Mouse (Mus musculus) midbrain, embryonic 15.5 days (tissue): ENCODE data around the gene Defb21. TPM values are rescaled to one million over a fixed set of nuclear protein-coding genes. Genes with fewer than 3 reads are reported as not detected.

Experiments
- ATAC-seq: fragments of 200-750 bp; cut with Nextera tagmentation; replicated peaks from 2 replicates; pipeline ENCODE4 v1.8.0; 2017; ENCODE audit warnings: moderate TSS enrichment
- H3K27ac ChIP-seq: fragments of 300-500 bp; sonication (generic); 2 replicates; pipeline ENCODE4 v1.5.1; 2015; ENCODE audit warnings: mild to moderate bottlenecking, inconsistent platforms
- H3K27me3 ChIP-seq: fragments of 300-500 bp; sonication (generic); replicated peaks from 2 replicates; pipeline ENCODE4 v1.6.1; 2015; ENCODE audit warnings: inconsistent platforms
- H3K36me3 ChIP-seq: fragments of 300-500 bp; sonication (generic); replicated peaks from 2 replicates; pipeline ENCODE4 v1.6.1; 2015; ENCODE audit warnings: inconsistent platforms
- H3K4me1 ChIP-seq: fragments of 300-500 bp; sonication (generic); 2 replicates; pipeline ENCODE4 v1.6.1; 2015; ENCODE audit warnings: inconsistent platforms
- H3K4me2 ChIP-seq: fragments of 300-500 bp; sonication (generic); 2 replicates; pipeline ENCODE4 v1.6.1; 2015; ENCODE audit warnings: inconsistent platforms, mild to moderate bottlenecking, moderate library complexity
- H3K4me3 ChIP-seq: fragments of 300-500 bp; sonication (generic); 2 replicates; pipeline ENCODE4 v1.5.1; 2015; ENCODE audit warnings: mild to moderate bottlenecking, inconsistent platforms
- H3K9ac ChIP-seq: fragments of 300-500 bp; sonication (generic); 2 replicates; pipeline ENCODE4 v1.6.1; 2015; ENCODE audit warnings: mild to moderate bottlenecking, inconsistent platforms
- H3K9me3 ChIP-seq: fragments of 300-500 bp; sonication (generic); 2 replicates; pipeline ENCODE4 v1.6.1; 2016; ENCODE audit warnings: inconsistent platforms
- WGBS: fragments of 180-500 bp; shearing (Covaris S2); methylation state at CpG from one replicate; pipeline ENCODE4 v1.1.7; 2015; ENCODE audit warnings: mixed read lengths; 5-methylcytosine and 5-hydroxymethylcytosine counted together
- polyA plus RNA-seq: library from polyadenylated mRNA; unstranded; fragments of >200 nt; fragmentation: Nextera tagmentation; extraction: Ambion mirVana; gene quantifications from 2 replicates; pipeline ENCODE4 v1.2.1, GENCODE M21; 2015

Gene Defb21
- not detected in 2 replicates for polyA plus RNA-seq

- Histone ChIP-seq H3K27me3 (no peaks in the 10 kb centered on the region), H3K9ac (no peak within 1 kb of the TSS), H3K27ac (no peak within 1 kb of the TSS), H3K4me1 (no peaks in the 10 kb centered on the region), H3K36me3 (no peaks in the 10 kb centered on the region), H3K4me2 (no peak within 1 kb of the TSS), H3K9me3 (no peaks in the 10 kb centered on the region), H3K4me3 (no peak within 1 kb of the TSS)
- 63% methylated on average over 11 of the region's 11 CpGs for WGBS
- no peak for ATAC-seq
Observed at GRCm38 (mm10) chr2:152572114-152572794, at the start of gene Defb21. Gene Defb21, plus strand, starts transcription at chr2:152572744.

DNA sequence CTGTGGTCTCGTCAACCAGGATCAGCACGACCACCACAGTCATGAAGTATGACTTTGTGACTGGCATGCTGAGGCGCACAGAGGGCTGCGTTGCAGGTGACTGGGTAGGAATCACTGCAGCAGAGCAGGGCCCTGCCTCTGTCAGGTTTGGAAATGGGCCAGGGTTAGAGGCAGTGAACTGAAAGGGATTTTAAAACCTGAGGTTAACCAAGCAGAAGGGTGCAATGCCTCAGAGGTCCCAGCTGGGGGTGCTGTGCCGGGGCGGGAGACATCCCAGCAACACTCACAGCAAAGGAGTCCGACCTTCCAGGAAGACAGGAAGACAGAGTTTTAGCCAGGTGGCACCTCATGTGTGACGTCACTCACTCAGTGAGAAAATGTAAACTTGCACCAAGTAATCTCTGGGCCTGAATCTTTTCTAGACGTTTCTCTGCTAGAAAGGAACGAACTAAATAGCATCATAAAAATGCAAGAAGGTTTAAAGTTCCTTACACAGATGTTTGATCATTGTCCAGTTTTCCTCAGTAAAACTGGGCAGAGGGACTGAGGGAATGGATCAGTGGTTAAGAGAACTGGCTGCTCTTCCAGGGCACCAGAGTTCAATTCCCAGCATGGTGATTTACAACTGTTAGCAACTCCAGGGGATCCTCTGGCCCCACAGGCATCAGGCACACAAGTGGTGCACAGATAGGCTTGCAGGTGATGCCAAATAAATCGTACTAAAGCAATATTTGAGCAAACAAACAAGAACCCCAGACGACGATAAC is 32.4 kb upstream of the Defb21 start, which contains the start of gene Defb29:
Gene Defb29, minus strand, starts transcription at position 155 of the 767 bp plus-strand sequence.
- H3K36me3 ChIP-seq, result no peaks in the 10 kb centered on the region

GRCm38 (mm10) chr2:152541979-152542378 is 30.6 kb upstream of the Defb21 start:
- 86% methylated on average over 9 of the region's 9 CpGs for WGBS
- no peaks in the 10 kb centered on the region for H3K27me3 ChIP-seq
- H3K4me3 ChIP-seq, result no peak overlapping the region
- no peaks in the 10 kb centered on the region for H3K4me1 ChIP-seq
- H3K27ac ChIP-seq, result no peak overlapping the region
- H3K36me3 ChIP-seq, result no peaks in the 10 kb centered on the region
- no peak overlapping the region for H3K4me2 ChIP-seq
- no peak for ATAC-seq
- H3K9me3 ChIP-seq, result no peaks in the 10 kb centered on the region
- H3K9ac ChIP-seq, result no peak overlapping the region

More for the DNA sequence above, 32.4 kb upstream of the Defb21 start, which contains the start of gene Defb29:
- H3K27me3 ChIP-seq, result no peaks in the 10 kb centered on the region
- 56% methylated on average over 13 of the region's 13 CpGs for WGBS
- no peak for ATAC-seq
- no peaks in the 10 kb centered on the region for H3K4me1 ChIP-seq
- H3K4me3 ChIP-seq, result no peak within 1 kb of the TSS
- no peaks in the 10 kb centered on the region for H3K9me3 ChIP-seq
- H3K9ac ChIP-seq, result no peak within 1 kb of the TSS
- H3K4me2 ChIP-seq, result no peak within 1 kb of the TSS
- no peak within 1 kb of the TSS for H3K27ac ChIP-seq

DNA sequence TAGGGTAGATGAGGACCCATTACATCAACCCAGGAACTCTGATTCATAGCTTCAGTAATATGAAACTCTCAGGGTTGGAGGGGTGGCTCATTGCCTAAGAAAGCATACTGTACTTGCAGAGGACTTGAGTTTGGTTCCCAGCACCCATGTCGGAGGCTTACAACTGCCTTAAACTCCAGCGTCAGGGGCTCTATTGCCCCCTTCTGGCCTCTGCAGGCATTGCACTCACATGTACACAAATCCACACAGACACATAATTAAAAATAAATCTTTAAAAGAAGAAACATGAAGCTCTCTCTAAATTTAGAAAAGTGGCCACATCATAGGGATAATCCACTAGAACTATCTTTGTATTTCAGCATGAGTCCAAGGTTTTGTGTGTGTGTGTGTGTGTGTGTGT is 29.6 kb upstream of the Defb21 start:
- H3K27me3 ChIP-seq, result no peaks in the 10 kb centered on the region
- 73% methylated on average over 2 of the region's 2 CpGs for WGBS

GRCm38 (mm10) chr2:152543478-152543877 is 29.1 kb upstream of the Defb21 start:
- WGBS, result 86% methylated on average over 4 of the region's 4 CpGs
- ATAC-seq, result no peak
- Histone ChIP-seq H3K36me3 (no peaks in the 10 kb centered on the region), H3K27me3 (no peaks in the 10 kb centered on the region), H3K9ac (no peak overlapping the region), H3K4me3 (no peak overlapping the region), H3K9me3 (no peaks in the 10 kb centered on the region), H3K4me1 (no peaks in the 10 kb centered on the region), H3K27ac (no peak overlapping the region), H3K4me2 (no peak overlapping the region)

More for the DNA sequence above, 29.6 kb upstream of the Defb21 start:
- H3K4me1 ChIP-seq, result no peaks in the 10 kb centered on the region
- no peak overlapping the region for H3K4me2 ChIP-seq
- H3K9me3 ChIP-seq, result no peaks in the 10 kb centered on the region
- H3K9ac ChIP-seq, result no peak overlapping the region
- H3K36me3 ChIP-seq, result no peaks in the 10 kb centered on the region
- no peak overlapping the region for H3K27ac ChIP-seq
- no peak for ATAC-seq
- H3K4me3 ChIP-seq, result no peak overlapping the region

DNA sequence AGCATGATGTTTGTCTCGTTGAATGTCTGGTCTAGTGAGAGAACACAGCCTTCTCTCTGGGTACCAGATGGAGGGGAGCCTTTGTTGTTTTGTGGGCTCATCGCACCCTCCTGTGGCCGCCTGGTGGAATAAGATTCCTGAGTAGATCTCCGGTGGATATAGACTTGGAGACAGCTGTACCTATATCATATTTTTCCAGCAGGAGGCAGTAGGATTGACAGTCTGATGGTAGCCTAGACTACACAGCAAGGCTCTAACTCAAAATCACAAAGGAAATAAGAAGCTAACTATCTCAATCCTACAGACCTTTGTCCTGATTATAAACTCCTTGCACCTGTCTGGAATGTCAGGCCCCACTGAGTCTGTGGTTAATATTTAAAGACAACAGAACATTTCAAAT is 27.9 kb upstream of the Defb21 start:
- no peaks in the 10 kb centered on the region for H3K36me3 ChIP-seq
- H3K9me3 ChIP-seq, result no peaks in the 10 kb centered on the region
- no peak overlapping the region for H3K27ac ChIP-seq
- ATAC-seq, result no peak
- H3K4me3 ChIP-seq, result no peak overlapping the region
- H3K4me2 ChIP-seq, result no peak overlapping the region
- 19% methylated on average over 4 of the region's 4 CpGs for WGBS
- no peaks in the 10 kb centered on the region for H3K4me1 ChIP-seq
- no peak overlapping the region for H3K9ac ChIP-seq
- H3K27me3 ChIP-seq, result no peaks in the 10 kb centered on the region

GRCm38 (mm10) chr2:152548124-152548523 is 24.4 kb upstream of the Defb21 start:
- 78% methylated on average over 5 of the region's 5 CpGs for WGBS
- Histone ChIP-seq H3K4me2 (no peak overlapping the region), H3K9me3 (no peaks in the 10 kb centered on the region), H3K4me3 (no peak overlapping the region), H3K27ac (no peak overlapping the region), H3K27me3 (no peaks in the 10 kb centered on the region), H3K9ac (no peak overlapping the region), H3K36me3 (no peaks in the 10 kb centered on the region), H3K4me1 (no peaks in the 10 kb centered on the region)
- no peak for ATAC-seq

DNA sequence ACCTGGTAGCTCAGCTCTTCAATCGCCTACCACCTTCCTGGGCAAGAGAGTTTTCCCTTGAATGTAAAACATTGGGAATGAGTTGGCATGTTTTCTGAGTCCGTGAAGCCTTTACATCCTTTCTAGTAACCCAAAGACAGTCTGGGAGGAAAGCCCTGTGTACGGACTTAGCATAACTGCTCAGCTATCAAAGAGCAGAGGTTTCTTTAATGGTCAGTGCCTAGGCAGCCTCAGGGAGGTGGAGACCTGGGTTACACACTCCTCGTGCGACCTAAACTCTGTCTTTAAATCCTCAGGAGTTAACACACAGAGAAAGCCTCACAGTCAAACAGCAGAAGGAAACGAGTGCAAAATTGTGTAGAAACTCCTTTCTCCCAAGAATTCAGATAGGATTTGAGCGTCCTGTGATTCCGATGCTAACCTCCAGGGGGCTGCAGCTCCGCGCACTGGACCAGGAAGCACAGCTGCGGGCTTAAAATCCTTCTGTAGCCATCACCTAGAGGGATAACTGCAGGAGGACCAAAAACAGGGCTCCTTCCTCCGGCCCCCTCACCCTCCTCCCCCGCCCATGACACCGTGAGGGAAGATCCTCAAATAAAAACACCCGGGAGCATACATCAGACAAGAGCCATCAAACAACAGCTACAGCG is 18.6 kb upstream of the Defb21 start:
- no peak for ATAC-seq

GRCm38 (mm10) chr2:152556655-152557054 is 15.9 kb upstream of the Defb21 start:
- Histone ChIP-seq H3K9me3 (no peaks in the 10 kb centered on the region), H3K27me3 (no peaks in the 10 kb centered on the region), H3K4me1 (peaks cover 4% of the 10 kb centered on the region; the same call in 1 of the 2 replicates), H3K27ac (no peak overlapping the region), H3K36me3 (no peaks in the 10 kb centered on the region), H3K4me2 (no peak overlapping the region), H3K4me3 (no peak overlapping the region), H3K9ac (no peak overlapping the region)
- 82% methylated on average over 7 of the region's 7 CpGs for WGBS
- no peak for ATAC-seq

More for the DNA sequence above, 18.6 kb upstream of the Defb21 start:
- Histone ChIP-seq H3K9ac (no peak overlapping the region), H3K27me3 (no peaks in the 10 kb centered on the region), H3K36me3 (no peaks in the 10 kb centered on the region), H3K27ac (no peak overlapping the region), H3K4me1 (peaks cover 4% of the 10 kb centered on the region; the same call in 1 of the 2 replicates), H3K4me2 (peak overlapping the region; percentile 45), H3K9me3 (no peaks in the 10 kb centered on the region), H3K4me3 (0 out of 2 replicates have a peak overlapping the region, but pooled peaks have one; percentile 1)
- 12% methylated on average over 16 of the region's 16 CpGs for WGBS

DNA sequence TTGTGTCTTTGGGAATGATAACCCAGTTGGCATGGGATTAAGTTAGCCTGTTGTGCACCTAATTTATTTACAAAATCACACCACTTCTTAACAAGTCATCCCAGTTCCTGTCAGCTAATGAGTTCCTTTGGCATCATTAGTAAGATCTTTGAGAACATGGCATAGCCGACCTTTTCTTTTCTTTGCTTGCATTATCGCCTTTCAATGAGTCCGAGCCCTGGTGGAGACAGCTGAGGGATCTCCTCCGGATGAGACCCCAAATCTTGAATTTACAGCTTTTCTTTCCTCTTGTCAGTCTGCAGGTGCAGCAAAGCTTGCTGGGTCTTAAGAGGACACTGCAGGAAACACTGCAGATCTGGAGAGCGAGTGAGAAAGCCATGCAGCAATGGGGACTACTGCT is 3.5 kb upstream of the Defb21 start, which contains the start of gene Gm17416:
Gene Gm17416, plus strand, starts transcription at position 301 of the 400 bp plus-strand sequence.
- no peaks in the 10 kb centered on the region for H3K4me1 ChIP-seq
- H3K27me3 ChIP-seq, result no peaks in the 10 kb centered on the region
- H3K9ac ChIP-seq, result no peak within 1 kb of the TSS
- no peak for ATAC-seq
- no peaks in the 10 kb centered on the region for H3K36me3 ChIP-seq
- H3K27ac ChIP-seq, result no peak within 1 kb of the TSS
- WGBS, result 92% methylated on average over 5 of the region's 5 CpGs
- H3K9me3 ChIP-seq, result no peaks in the 10 kb centered on the region
- H3K4me2 ChIP-seq, result no peak within 1 kb of the TSS
- no peak within 1 kb of the TSS for H3K4me3 ChIP-seq

DNA sequence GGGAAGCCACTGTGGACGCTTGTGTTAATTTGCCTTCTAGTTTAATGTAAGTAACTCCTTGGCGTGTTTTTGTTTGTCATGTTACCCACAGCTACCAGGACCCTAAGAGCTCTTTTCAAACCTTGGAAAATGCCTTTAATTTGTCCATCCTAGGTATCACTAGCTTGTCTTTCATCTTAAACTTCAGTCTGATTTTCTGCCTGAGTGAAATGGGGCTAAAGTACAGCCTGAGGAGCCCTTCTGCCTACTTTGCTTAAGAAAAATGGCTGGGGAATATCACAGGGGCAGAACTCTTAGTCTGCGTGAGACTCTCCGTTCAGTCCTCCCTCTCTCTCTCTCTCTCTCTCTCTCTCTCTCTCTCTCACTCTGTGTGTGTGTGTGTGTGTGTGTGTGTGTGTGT is 2.7 kb upstream of the Defb21 start:
- Histone ChIP-seq H3K4me3 (no peak overlapping the region), H3K36me3 (no peaks in the 10 kb centered on the region), H3K9ac (no peak overlapping the region), H3K27ac (no peak overlapping the region), H3K4me2 (no peak overlapping the region), H3K27me3 (no peaks in the 10 kb centered on the region), H3K4me1 (no peaks in the 10 kb centered on the region), H3K9me3 (no peaks in the 10 kb centered on the region)
- 94% methylated on average over 4 of the region's 4 CpGs for WGBS
- ATAC-seq, result no peak

DNA sequence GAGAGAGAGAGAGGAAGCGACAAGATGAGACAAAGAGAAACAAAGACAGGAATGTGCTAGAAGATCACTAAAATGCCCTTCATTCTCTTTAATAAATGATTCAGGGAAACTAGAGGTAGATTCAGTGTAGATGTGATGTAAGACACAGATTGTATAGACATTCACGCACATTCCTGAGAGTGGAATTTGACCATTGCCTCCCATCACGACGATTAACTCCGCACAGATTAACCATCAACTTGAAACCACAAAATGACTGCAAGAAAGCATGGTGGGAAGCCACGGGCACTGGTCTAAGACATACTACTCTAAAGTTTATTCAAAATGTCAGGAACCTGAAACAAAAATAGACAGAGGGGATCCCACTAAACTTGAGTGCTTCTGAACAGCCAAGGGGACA is 2.2 kb upstream of the Defb21 start:
- no peaks in the 10 kb centered on the region for H3K4me1 ChIP-seq
- H3K4me3 ChIP-seq, result no peak overlapping the region
- no peaks in the 10 kb centered on the region for H3K27me3 ChIP-seq
- no peaks in the 10 kb centered on the region for H3K36me3 ChIP-seq
- H3K4me2 ChIP-seq, result no peak overlapping the region
- H3K9me3 ChIP-seq, result no peaks in the 10 kb centered on the region
- no peak overlapping the region for H3K9ac ChIP-seq
- no peak for ATAC-seq
- H3K27ac ChIP-seq, result no peak overlapping the region
- 84% methylated on average over 6 of the region's 6 CpGs for WGBS
